Mouse (Mus musculus) G1E (cell line): ENCODE measurements around the gene Oard1.

Experiments
- CTCF ChIP-seq: IDR thresholded peaks from 2 replicates; pipeline ENCODE4 v1.5.1; 2012; ENCODE audit warnings: low read depth, low read length, inconsistent platforms, mixed read lengths
- GATA2 ChIP-seq: IDR thresholded peaks from 2 replicates; pipeline ENCODE4 v1.6.1; 2012; ENCODE audit warnings: low read depth, low read length, inconsistent platforms, borderline replicate concordance
- TAL1 ChIP-seq: conservative IDR thresholded peaks from 2 replicates; pipeline ENCODE4 v1.6.1; 2012; ENCODE audit warnings: low read depth, low read length, inconsistent platforms, mixed read lengths

DNA sequence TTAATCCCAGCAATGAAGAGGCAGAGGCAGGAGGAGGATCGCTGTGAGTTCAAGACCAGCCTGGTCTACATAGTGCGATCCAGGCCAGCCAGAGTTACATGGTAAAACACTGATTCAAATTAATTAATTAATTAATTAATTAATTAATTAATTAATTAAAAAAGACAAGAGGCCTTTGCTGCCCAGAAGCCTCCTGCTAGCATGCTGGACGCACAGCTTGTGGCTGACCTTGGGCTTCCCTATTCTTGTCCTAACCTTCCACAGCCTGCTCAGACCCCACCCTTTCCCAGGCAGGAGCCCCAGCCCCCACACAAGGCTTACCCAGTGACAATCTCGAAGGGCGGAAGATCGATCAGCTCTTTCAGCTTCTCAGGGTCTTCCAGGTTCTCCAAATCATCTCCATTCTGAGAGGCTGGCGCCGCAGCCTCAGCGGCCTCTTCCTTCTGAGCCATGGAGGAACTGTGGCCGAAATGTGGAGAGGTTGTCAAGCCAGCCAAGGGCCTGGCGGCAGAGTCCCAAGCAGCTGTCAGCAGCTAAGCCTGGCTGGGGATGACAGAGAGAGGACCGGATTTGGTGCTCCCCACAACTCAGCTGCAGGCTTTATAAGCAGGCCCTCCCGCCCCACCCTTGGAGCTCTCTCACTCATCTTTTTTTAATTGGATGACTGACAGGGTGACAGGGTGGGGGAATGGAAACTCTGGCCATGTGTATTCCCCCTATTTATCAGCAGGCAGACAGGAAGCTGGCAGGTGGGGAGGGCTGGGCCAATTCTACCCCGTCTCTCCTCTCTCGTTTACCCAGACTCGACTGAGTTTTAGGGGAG, 22.6 kb downstream of the Oard1 start, which contains the start of gene Apobec2:
- TF ChIP-seq TAL1 = no peak
- TF ChIP-seq CTCF = no peak
- TF ChIP-seq GATA2 = no peak
